Mouse (Mus musculus) forebrain, embryonic 14.5 days (tissue): Measurements from ENCODE around the gene Bola1. TPM values are rescaled to one million over a fixed set of nuclear protein-coding genes. Genes with fewer than 3 reads are reported as not detected.

Experiments used
- ATAC-seq: fragments of 200-750 bp; cut with Nextera tagmentation; 2 replicates; pipeline ENCODE4 v1.8.0; 2017; ENCODE audit warnings: mild to moderate bottlenecking, moderate library complexity
- DNase-seq: peaks from one replicate; pipeline ENCODE4 v3.0.0-alpha.2; 2015; ENCODE audit warnings: low spot score
- H3K27ac ChIP-seq: fragments of 300-500 bp; sonication (generic); 2 replicates; pipeline ENCODE4 v1.5.1; 2014; ENCODE audit warnings: low read depth, mild to moderate bottlenecking, control low read depth, low read length, moderate library complexity
- H3K27me3 ChIP-seq: fragments of 300-500 bp; sonication (generic); replicated peaks from 2 replicates; pipeline ENCODE4 v1.6.1; 2014; ENCODE audit warnings: low read length, control low read depth, mixed read lengths; ENCODE audit not compliant: control insufficient read depth, insufficient read depth
- H3K36me3 ChIP-seq: fragments of 300-500 bp; sonication (generic); 2 replicates; pipeline ENCODE4 v1.6.1; 2014; ENCODE audit warnings: low read length, control low read depth; ENCODE audit not compliant: control insufficient read depth, insufficient read depth
- H3K4me1 ChIP-seq: fragments of 300-500 bp; sonication (generic); 2 replicates; pipeline ENCODE4 v1.6.1; 2014; ENCODE audit warnings: antibody characterized with exemption, low read length, control low read depth; ENCODE audit not compliant: control insufficient read depth, insufficient read depth
- H3K4me2 ChIP-seq: fragments of 300-500 bp; sonication (generic); 2 replicates; pipeline ENCODE4 v1.6.1; 2014; ENCODE audit warnings: mild to moderate bottlenecking, control low read depth, low read length
- H3K4me3 ChIP-seq: fragments of 300-500 bp; sonication (generic); 2 replicates; pipeline ENCODE4 v1.5.1; 2014; ENCODE audit warnings: low read depth, low read length, control low read depth
- H3K9ac ChIP-seq: fragments of 300-500 bp; sonication (generic); 2 replicates; pipeline ENCODE4 v1.6.1; 2014; ENCODE audit warnings: mild to moderate bottlenecking, low read length, control low read depth, moderate library complexity
- H3K9me3 ChIP-seq: fragments of 300-500 bp; sonication (generic); replicated peaks from 2 replicates; pipeline ENCODE4 v1.6.1; 2016; ENCODE audit warnings: low read length, control low read depth, mixed read lengths; ENCODE audit not compliant: control insufficient read depth
- WGBS: fragments of 180-500 bp; shearing (Covaris S2); extraction: QIAGEN DNeasy Blood & Tissue Kit; methylation state at CpG from one replicate; pipeline ENCODE4 v1.1.7; 2014; 5-methylcytosine and 5-hydroxymethylcytosine counted together
- microRNA-seq: library from miRNA; unstranded; fragments of <30 nt; microRNA quantifications from one replicate; pipeline ENCODE4, GENCODE M21; 2016
- polyA plus RNA-seq: library from polyadenylated mRNA; unstranded; fragments of >200 nt; fragmentation: Nextera tagmentation; extraction: Ambion mirVana; gene quantifications from 2 replicates; pipeline ENCODE4 v1.2.1, GENCODE M21; 2014

Gene Bola1
- polyA plus RNA-seq, 1 experiment from 2014 or later: 96.3 TPM

DNA sequence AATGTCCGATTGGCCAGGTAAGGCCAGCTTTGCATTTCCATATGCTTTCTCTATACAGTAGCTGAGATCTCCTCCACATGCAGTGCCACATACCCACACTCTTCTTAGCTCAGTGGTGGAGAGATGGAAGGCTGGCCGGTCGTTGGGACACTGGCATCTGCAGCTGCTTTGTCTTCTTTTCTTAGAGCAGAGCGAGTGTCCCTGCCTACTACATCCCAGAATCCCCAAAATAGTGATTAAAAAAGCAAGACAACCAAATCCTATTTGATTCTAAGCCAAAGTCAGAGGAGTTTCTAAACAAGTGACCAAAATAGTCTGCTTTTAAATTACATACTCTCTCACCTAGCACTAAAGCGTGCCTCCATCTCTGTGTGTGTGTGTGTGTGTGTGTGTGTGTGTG lies 66.9 kb downstream of the Bola1 start:
- 90% methylated on average over 5 of the region's 5 CpGs for WGBS

DNA sequence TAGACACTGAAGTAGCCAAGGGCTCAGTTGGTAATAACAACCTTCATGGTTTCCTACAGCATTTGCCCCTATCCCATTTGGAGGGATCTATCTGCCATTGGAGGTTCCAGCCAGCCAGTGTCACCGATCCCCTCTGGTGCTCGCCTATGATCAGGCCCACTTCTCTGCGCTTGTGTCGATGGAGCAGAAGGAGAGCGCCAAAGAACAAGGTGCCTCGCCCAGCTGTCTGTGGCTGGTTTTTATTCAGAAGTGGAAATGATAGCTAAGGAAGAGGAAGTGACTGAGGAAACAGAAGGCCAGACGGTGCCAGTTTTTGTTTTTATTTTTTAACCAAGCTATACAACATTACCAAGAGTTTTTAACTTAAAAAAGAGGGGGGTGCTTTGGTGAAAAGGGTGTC lies 67.7 kb downstream of the Bola1 start:
- WGBS: 90% methylated on average over 7 of the region's 7 CpGs
- Histone ChIP-seq H3K9ac (no peak overlapping the region), H3K27me3 (no peaks in the 10 kb centered on the region), H3K4me3 (no peak overlapping the region), H3K4me2 (no peak overlapping the region), H3K36me3 (peaks cover 55% of the 10 kb centered on the region), H3K27ac (no peak overlapping the region), H3K9me3 (no peaks in the 10 kb centered on the region), H3K4me1 (no peaks in the 10 kb centered on the region)
- DNase-seq (no peak), ATAC-seq (no peak)

More for the DNA sequence above, 66.9 kb downstream of the Bola1 start:
- Histone ChIP-seq H3K4me3 (no peak overlapping the region), H3K4me1 (no peaks in the 10 kb centered on the region), H3K9ac (no peak overlapping the region), H3K4me2 (no peak overlapping the region), H3K27me3 (no peaks in the 10 kb centered on the region), H3K9me3 (no peaks in the 10 kb centered on the region), H3K27ac (no peak overlapping the region), H3K36me3 (peaks cover 55% of the 10 kb centered on the region)
- no peak for ATAC-seq
- DNase-seq: no peak

DNA sequence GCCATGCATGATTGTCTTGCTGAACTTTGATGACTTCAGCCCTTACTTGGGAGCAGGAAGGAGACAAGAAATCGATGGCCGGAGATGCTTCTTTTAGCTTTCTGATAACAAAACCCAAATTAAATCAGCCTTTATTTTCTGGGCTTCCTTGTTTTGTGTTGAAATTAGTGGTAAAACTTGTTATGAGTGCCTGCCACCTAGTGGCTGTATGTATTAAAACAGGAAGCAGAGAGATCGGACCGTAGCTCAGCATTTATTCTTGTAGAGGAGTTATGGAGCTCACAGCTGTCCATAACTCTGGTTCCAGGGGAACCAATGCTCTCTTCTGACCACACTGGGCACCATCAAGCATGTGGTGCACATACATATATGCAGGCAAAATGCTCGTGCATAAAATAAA lies 71.6 kb downstream of the Bola1 start:
- Histone ChIP-seq H3K9me3 (no peaks in the 10 kb centered on the region), H3K4me3 (no peak overlapping the region), H3K36me3 (peaks cover 41% of the 10 kb centered on the region), H3K27ac (no peak overlapping the region), H3K4me1 (no peaks in the 10 kb centered on the region), H3K27me3 (no peaks in the 10 kb centered on the region), H3K9ac (no peak overlapping the region), H3K4me2 (no peak overlapping the region)
- ATAC-seq (no peak), DNase-seq (peak; percentile 87)
- 21% methylated on average over 5 of the region's 5 CpGs for WGBS

Small RNA genes within 50 kb of the gene (microRNA-seq; reads per million reads assigned to microRNA genes)
- not detected for gene Gm44492
- gene Gm47311: not detected
- not detected for gene Gm47313

Other genes with a start within 250 kb of the Bola1 start
- 67.4 and 75.6 TPM in 2 replicates for gene Plekho1, start 223.7 kb downstream of the Bola1 start, polyA plus RNA-seq
- gene Vps45, start 161.2 kb downstream of the Bola1 start, polyA plus RNA-seq: 48.3 and 54.8 TPM in 2 replicates
- gene Otud7b, start 115.2 kb downstream of the Bola1 start, polyA plus RNA-seq: 4.0 and 4.4 TPM in 2 replicates
- 7.0 and 7.9 TPM in 2 replicates for gene Mtmr11, start 57.7 kb downstream of the Bola1 start, polyA plus RNA-seq
- 169 and 170 TPM in 2 replicates for gene Sf3b4, start 47.4 kb downstream of the Bola1 start, polyA plus RNA-seq
- 44.4 and 56.2 TPM in 2 replicates for gene Sv2a, start 38.6 kb downstream of the Bola1 start, polyA plus RNA-seq
- 1.7 TPM in 1 of 2 replicates, not detected in the other for gene Hist2h2ab, start 156 bp upstream of the Bola1 start, polyA plus RNA-seq
- 3.4 and 7.5 TPM in 2 replicates for gene Hist2h2ac, start 1.2 kb upstream of the Bola1 start, polyA plus RNA-seq
- 11.8 and 12.5 TPM in 2 replicates for gene Hist2h2be, start 1.4 kb upstream of the Bola1 start, polyA plus RNA-seq
- 5.2 and 9.1 TPM in 2 replicates for gene Hist2h3c2, start 19.4 kb upstream of the Bola1 start, polyA plus RNA-seq
- gene Hist2h2aa2, start 20.6 kb upstream of the Bola1 start, polyA plus RNA-seq: 58.1 and 74.2 TPM in 2 replicates
- gene Hist2h2aa1, start 25.8 kb upstream of the Bola1 start, polyA plus RNA-seq: 23.1 and 35.7 TPM in 2 replicates
- 0.85 TPM in 1 of 2 replicates, not detected in the other for gene Hist2h3c1, start 27.0 kb upstream of the Bola1 start, polyA plus RNA-seq
- 3.8 and 8.1 TPM in 2 replicates for gene Hist2h4, start 43.6 kb upstream of the Bola1 start, polyA plus RNA-seq
- gene Hist2h3b, start 48.9 kb upstream of the Bola1 start, polyA plus RNA-seq: 42.3 and 52.1 TPM in 2 replicates
- 10.8 and 17.6 TPM in 2 replicates for gene Hist2h2bb, start 50.0 kb upstream of the Bola1 start, polyA plus RNA-seq
- 1.5 and 1.6 TPM in 2 replicates for gene Fcgr1, start 74.3 kb upstream of the Bola1 start, polyA plus RNA-seq
- not detected in 2 replicates for gene BC107364, start 232.6 kb upstream of the Bola1 start, polyA plus RNA-seq